Mouse (Mus musculus): ENCODE data around the gene Cyb5d1. TPM values are rescaled to one million over a fixed set of nuclear protein-coding genes. Genes with fewer than 3 reads are reported as not detected.
"Not testable (repeated sequence)": the region's sequence is repeated elsewhere in the genome, so short reads cannot be mapped to it uniquely, and the experiment has no call there.

The Cyb5d1 gene
- polyA plus RNA-seq, 1 experiment from 2014 or later, result 16.6 TPM

DNA sequence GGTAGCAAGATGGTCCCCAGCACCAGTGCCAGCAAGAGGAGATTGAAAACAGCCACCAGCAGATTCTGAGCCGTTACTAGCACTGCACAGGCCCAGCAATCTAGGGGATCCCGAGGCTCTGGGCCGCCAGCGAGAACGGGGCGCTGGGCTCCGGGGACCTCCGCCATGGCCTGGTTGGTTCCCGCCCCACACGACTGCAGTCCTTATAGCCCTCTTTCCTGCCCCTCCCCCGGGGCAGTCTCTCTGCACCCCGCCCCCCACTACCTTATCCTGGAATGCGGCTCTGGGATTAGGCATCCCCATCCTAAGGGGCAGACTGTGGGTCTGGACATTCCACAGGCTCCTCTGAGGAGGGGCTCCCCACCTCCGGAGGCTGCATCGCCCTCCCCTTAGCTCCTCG is 2.6 kb upstream of the Cyb5d1 start, which contains the start of gene Tmem88:
Gene Tmem88, minus strand, starts transcription at position 176 of the 400 bp plus-strand sequence.
- TF ChIP-seq CTCF (IDR thresholded peaks at IDR 0.05; ENCODE audit: low read depth), result no peak
- H3K9me3 ChIP-seq (replicated peaks; ENCODE audit: low read length), result no peaks in the 10 kb centered on the region
- H3K4me1 ChIP-seq (replicated peaks; ENCODE audit: insufficient read depth, low read length), result peaks cover 13% of the 10 kb centered on the region; the same call in 1 of the 2 replicates
- no peaks in the 10 kb centered on the region for H3K27me3 ChIP-seq (ENCODE audit: insufficient read depth, low read length)
- DNase-seq (ENCODE audit: low spot score) (peak; percentile 47), ATAC-seq (replicated peaks; ENCODE audit: low FRiP score, low read depth) (no peak)
- peak within 1 kb of the TSS; percentile 86 for H3K9ac ChIP-seq (ENCODE audit: low read depth, low read length)
- 19% methylated on average over 16 of the region's 16 CpGs for WGBS
- peak within 1 kb of the TSS; percentile 73 for H3K4me2 ChIP-seq (ENCODE audit: low read length)
- peak within 1 kb of the TSS; percentile 38 for H3K4me3 ChIP-seq (replicated peaks; ENCODE audit: low read depth, low read length)
- peaks cover 25% of the 10 kb centered on the region for H3K36me3 ChIP-seq (ENCODE audit: insufficient read depth, low read length)
- peak within 1 kb of the TSS; percentile 97 for H3K27ac ChIP-seq

DNA sequence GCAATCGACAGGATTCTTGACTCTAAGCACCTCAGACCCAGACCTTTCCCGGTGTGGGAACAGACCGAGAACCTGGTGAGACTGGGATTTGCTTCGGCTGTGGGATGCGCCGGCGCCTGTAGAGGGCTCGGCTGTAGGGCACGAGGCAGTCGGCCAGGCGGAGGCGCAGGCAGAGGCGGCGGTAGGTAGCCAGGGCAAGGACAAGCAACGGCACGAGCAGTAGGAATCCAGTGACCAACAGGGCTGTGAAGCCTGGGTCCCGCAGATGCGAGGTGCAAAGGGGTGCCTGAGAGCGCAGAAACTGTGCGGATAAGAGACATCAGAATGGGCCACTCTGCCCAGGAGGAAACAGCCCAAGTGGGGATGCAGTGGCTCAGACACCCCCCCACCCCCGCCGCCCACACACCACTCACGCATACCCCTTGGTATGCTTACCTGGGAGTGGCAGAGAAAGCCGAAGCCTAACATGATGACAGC is 2.2 kb upstream of the Cyb5d1 start:
- DNase-seq (ENCODE audit: low spot score), result peak; percentile 55
- Histone ChIP-seq H3K4me3 (replicated peaks; ENCODE audit: low read depth, low read length) (peak overlapping the region; percentile 38), H3K9ac (ENCODE audit: low read depth, low read length) (peak overlapping the region; percentile 86), H3K36me3 (ENCODE audit: insufficient read depth, low read length) (peaks cover 25% of the 10 kb centered on the region), H3K4me2 (ENCODE audit: low read length) (peak overlapping the region; percentile 73), H3K27me3 (ENCODE audit: insufficient read depth, low read length) (no peaks in the 10 kb centered on the region), H3K4me1 (replicated peaks; ENCODE audit: insufficient read depth, low read length) (peaks cover 13% of the 10 kb centered on the region; the same call in 1 of the 2 replicates), H3K27ac (peak overlapping the region; percentile 97), H3K9me3 (replicated peaks; ENCODE audit: low read length) (no peaks in the 10 kb centered on the region)
- ATAC-seq (replicated peaks; ENCODE audit: low FRiP score, low read depth), result no peak
- peak; percentile 34; the same call in 1 of the 2 replicates for TF ChIP-seq CTCF (IDR thresholded peaks at IDR 0.05; ENCODE audit: low read depth)
- 18% methylated on average over 24 of the region's 24 CpGs for WGBS

DNA sequence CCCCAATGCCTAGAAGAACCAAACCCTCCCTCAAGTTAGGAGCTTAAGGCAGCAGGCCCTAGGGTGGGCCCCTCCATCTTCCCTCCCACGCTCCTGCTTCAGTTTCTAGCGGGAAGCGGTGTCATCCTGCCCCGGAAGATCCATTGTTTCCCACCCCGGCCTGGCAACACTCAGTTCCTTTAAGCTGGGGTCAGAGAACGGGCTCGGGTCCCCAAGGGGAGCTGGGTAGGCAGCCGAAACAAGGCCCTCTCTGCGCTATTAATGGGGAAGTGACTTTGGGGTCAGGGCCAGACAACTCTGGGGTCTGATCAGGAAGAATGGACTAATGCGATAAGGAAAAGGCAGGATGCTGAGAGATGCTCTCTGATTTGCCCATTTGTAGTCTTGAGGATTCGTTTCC is 1.3 kb upstream of the Cyb5d1 start:
- ATAC-seq (replicated peaks; ENCODE audit: low FRiP score, low read depth) (no peak), DNase-seq (ENCODE audit: low spot score) (peak; percentile 66)
- H3K27me3 ChIP-seq (ENCODE audit: insufficient read depth, low read length), result no peaks in the 10 kb centered on the region
- H3K4me1 ChIP-seq (replicated peaks; ENCODE audit: insufficient read depth, low read length), result peaks cover 13% of the 10 kb centered on the region; the same call in 1 of the 2 replicates
- no peak for TF ChIP-seq CTCF (IDR thresholded peaks at IDR 0.05; ENCODE audit: low read depth)
- peak overlapping the region; percentile 86 for H3K9ac ChIP-seq (ENCODE audit: low read depth, low read length)
- H3K4me2 ChIP-seq (ENCODE audit: low read length), result peak overlapping the region; percentile 73
- no peaks in the 10 kb centered on the region for H3K9me3 ChIP-seq (replicated peaks; ENCODE audit: low read length)
- WGBS, result 30% methylated on average over 11 of the region's 11 CpGs
- peaks cover 19% of the 10 kb centered on the region for H3K36me3 ChIP-seq (ENCODE audit: insufficient read depth, low read length)
- peak overlapping the region; percentile 97 for H3K27ac ChIP-seq
- H3K4me3 ChIP-seq (replicated peaks; ENCODE audit: low read depth, low read length), result peak overlapping the region; percentile 67; the same call in 1 of the 2 replicates

DNA sequence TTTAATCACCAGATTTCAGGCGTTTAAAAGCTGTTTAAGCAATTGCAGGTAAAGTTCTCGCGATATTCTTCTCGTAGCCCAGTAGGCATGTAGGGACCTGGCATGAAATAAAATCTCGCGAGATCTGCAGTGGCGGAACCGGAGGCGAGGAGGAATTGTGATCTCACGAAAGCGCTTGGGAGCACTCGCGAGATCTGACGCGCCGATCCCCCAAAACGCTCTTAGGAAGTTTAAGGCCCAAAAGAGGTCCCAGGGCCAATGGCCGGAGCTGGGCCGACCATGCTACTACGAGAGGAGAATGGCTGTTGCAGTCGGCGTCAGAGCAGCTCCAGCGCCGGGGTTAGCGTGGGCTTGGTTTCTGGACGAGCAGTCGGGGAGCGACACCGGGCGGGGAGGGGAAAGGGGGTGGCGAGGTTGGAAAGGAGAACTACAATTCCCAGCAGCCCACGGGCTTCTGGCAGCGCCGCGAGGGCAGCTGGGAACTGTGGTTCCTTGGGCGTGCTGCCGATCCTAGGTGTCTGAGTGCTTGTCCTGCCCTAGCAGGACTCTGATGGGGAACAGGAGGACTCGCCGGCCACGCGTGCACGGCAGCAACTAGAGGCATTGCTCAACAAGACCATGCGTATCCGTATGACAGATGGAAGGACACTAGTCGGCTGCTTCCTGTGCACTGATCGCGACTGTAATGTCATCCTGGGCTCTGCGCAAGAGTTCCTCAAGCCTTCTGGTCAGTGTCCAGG is 373 bp upstream of the Cyb5d1 start:
- DNase-seq (ENCODE audit: low spot score), result peak; percentile 100
- Histone ChIP-seq H3K4me1 (replicated peaks; ENCODE audit: insufficient read depth, low read length) (peaks cover 13% of the 10 kb centered on the region; the same call in 1 of the 2 replicates), H3K27me3 (ENCODE audit: insufficient read depth, low read length) (no peaks in the 10 kb centered on the region), H3K9me3 (replicated peaks; ENCODE audit: low read length) (no peaks in the 10 kb centered on the region), H3K4me2 (ENCODE audit: low read length) (peak overlapping the region; percentile 73), H3K36me3 (ENCODE audit: insufficient read depth, low read length) (peaks cover 12% of the 10 kb centered on the region), H3K9ac (ENCODE audit: low read depth, low read length) (peak overlapping the region; percentile 86), H3K4me3 (replicated peaks; ENCODE audit: low read depth, low read length) (peak overlapping the region; percentile 67), H3K27ac (peak overlapping the region; percentile 97)
- under 1% methylated on average over 48 of the region's 48 CpGs for WGBS
- peak; percentile 82 for ATAC-seq (replicated peaks; ENCODE audit: low FRiP score, low read depth)
- TF ChIP-seq CTCF (IDR thresholded peaks at IDR 0.05; ENCODE audit: low read depth), result no peak

DNA sequence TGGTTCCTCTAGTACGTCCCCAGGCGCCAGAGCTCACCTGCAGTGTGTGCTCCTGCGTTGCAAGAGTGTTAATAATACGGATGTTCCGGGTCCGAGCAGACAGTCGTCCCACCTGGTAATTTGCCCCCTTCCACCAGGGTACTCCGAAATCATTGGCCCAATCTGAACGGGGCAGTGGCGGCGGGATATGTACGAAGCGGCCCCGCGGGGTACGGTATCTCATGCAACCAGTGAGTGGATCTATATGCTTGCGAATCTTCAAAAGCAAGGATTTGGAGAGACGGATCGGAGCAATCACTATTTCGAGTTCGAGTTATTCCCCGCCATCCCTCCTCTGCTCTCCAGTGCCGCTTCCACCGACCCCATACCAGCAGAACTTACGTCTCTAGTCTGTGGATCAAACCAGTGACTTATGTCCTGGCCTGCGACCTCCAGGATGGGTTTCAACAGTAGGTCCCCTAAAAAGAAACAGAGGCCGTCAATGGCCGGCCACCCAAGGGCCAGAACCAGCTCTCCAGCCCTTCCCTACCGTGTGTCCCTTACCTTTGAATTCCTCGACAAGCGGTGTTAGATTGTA is 752 bp downstream of the Cyb5d1 start:
- Histone ChIP-seq H3K4me1 (replicated peaks; ENCODE audit: insufficient read depth, low read length) (peaks cover 13% of the 10 kb centered on the region; the same call in 1 of the 2 replicates), H3K9ac (ENCODE audit: low read depth, low read length) (peak overlapping the region; percentile 86), H3K4me2 (ENCODE audit: low read length) (peak overlapping the region; percentile 73), H3K27ac (peak overlapping the region; percentile 97), H3K4me3 (replicated peaks; ENCODE audit: low read depth, low read length) (peak overlapping the region; percentile 67)
- under 1% methylated on average over 31 of the region's 31 CpGs for WGBS
- not testable (repeated sequence) for H3K27me3 ChIP-seq (ENCODE audit: insufficient read depth, low read length); ATAC-seq (replicated peaks; ENCODE audit: low FRiP score, low read depth); H3K9me3 ChIP-seq (replicated peaks; ENCODE audit: low read length); H3K36me3 ChIP-seq (ENCODE audit: insufficient read depth, low read length)
- peak; percentile 27 for DNase-seq (ENCODE audit: low spot score)

DNA sequence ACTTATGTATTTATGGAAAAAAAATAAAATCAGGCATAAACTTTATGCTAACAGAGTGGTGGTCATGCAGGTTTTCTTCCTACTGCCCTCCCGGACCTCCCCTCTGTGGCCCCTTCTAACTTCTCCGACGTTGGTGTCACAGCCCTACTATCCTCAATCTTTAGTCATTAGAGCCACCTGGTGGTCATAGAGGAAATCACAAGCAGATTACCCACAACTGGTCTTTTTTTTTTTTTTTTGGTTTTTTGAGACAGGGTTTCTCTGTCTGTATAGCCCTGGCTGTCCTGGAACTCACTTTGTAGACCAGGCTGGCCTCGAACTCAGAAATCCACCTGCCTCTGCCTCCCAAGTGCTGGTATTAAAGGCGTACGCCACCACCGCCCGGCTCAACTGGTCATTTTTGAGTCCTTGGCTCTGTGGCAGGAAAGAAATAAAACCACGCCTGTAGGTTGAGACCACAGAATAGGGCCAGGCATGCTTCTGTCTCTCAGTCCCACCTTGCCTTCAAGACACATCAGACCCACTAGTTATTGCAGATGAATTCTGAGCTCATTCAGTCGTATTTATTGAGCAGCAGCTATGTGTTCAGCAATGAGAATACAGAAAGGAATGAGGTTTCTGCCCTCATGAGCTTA is 4.9 kb downstream of the Cyb5d1 start:
- Histone ChIP-seq H3K4me2 (ENCODE audit: low read length) (no peak overlapping the region), H3K27ac (no peak overlapping the region), H3K36me3 (ENCODE audit: insufficient read depth, low read length) (no peaks in the 10 kb centered on the region), H3K4me3 (replicated peaks; ENCODE audit: low read depth, low read length) (no peak overlapping the region), H3K9me3 (replicated peaks; ENCODE audit: low read length) (no peaks in the 10 kb centered on the region), H3K27me3 (ENCODE audit: insufficient read depth, low read length) (no peaks in the 10 kb centered on the region), H3K4me1 (replicated peaks; ENCODE audit: insufficient read depth, low read length) (no peaks in the 10 kb centered on the region), H3K9ac (ENCODE audit: low read depth, low read length) (no peak overlapping the region)
- WGBS, result 45% methylated on average over 10 of the region's 10 CpGs
- DNase-seq (ENCODE audit: low spot score) (peak; percentile 92), ATAC-seq (replicated peaks; ENCODE audit: low FRiP score, low read depth) (no peak)
- TF ChIP-seq CTCF (IDR thresholded peaks at IDR 0.05; ENCODE audit: low read depth), result peak; percentile 83
